Mouse (Mus musculus) right cerebral cortex, postnatal 25 days (tissue): ENCODE results near the gene Vamp4.
"Not testable (repeated sequence)": the region's sequence is repeated elsewhere in the genome, so short reads cannot be mapped to it uniquely, and the experiment has no call there.

Experiments used
- DNase-seq: peaks from one replicate; pipeline ENCODE4 v3.0.0; 2022

Gene Vamp4

GRCm38 (mm10) chr1:162590415-162590997 lies 20.2 kb downstream of the Vamp4 start:
- DNase-seq: no peak

- DNase-seq: no peak
Measured at GRCm38 (mm10) chr1:162597379-162598102, 27.2 kb downstream of the Vamp4 start.

- DNase-seq: no peak
Measured at GRCm38 (mm10) chr1:162599617-162600016, 29.3 kb downstream of the Vamp4 start.

- no peak for DNase-seq
Measured at GRCm38 (mm10) chr1:162601288-162601687, 31.0 kb downstream of the Vamp4 start.

GRCm38 (mm10) chr1:162608127-162608526 lies 37.8 kb downstream of the Vamp4 start:
- no peak for DNase-seq

GRCm38 (mm10) chr1:162609633-162610250 lies 39.4 kb downstream of the Vamp4 start:
- no peak for DNase-seq

GRCm38 (mm10) chr1:162611191-162611590 lies 40.9 kb downstream of the Vamp4 start:
- no peak for DNase-seq

GRCm38 (mm10) chr1:162615511-162615910 lies 45.2 kb downstream of the Vamp4 start:
- DNase-seq: no peak

GRCm38 (mm10) chr1:162620487-162620886 lies 50.2 kb downstream of the Vamp4 start:
- DNase-seq: no peak

GRCm38 (mm10) chr1:162623895-162624294 lies 53.6 kb downstream of the Vamp4 start:
- no peak for DNase-seq

- DNase-seq: no peak
Measured at GRCm38 (mm10) chr1:162625229-162625628, 54.9 kb downstream of the Vamp4 start.

GRCm38 (mm10) chr1:162627821-162628220 lies 57.5 kb downstream of the Vamp4 start:
- not testable (repeated sequence) for DNase-seq

GRCm38 (mm10) chr1:162628326-162628725 lies 58.0 kb downstream of the Vamp4 start:
- not testable (repeated sequence) for DNase-seq

- not testable (repeated sequence) for DNase-seq
Measured at GRCm38 (mm10) chr1:162635291-162635931, 65.1 kb downstream of the Vamp4 start.

GRCm38 (mm10) chr1:162636516-162636915 lies 66.2 kb downstream of the Vamp4 start:
- DNase-seq: no peak

- DNase-seq: no peak
Measured at GRCm38 (mm10) chr1:162638535-162638934, 68.2 kb downstream of the Vamp4 start.

- DNase-seq: no peak
Measured at GRCm38 (mm10) chr1:162639051-162639750, 68.9 kb downstream of the Vamp4 start, which contains the start of gene Myoc. Gene Myoc (plus strand): TSS chr1:162639155.

GRCm38 (mm10) chr1:162639861-162640260 lies 69.5 kb downstream of the Vamp4 start:
- DNase-seq: no peak

- no peak for DNase-seq
Measured at GRCm38 (mm10) chr1:162642591-162642990, 72.3 kb downstream of the Vamp4 start.

GRCm38 (mm10) chr1:162643752-162644151 lies 73.4 kb downstream of the Vamp4 start:
- peak; percentile 57 for DNase-seq

- no peak for DNase-seq
Measured at GRCm38 (mm10) chr1:162646083-162646686, 75.9 kb downstream of the Vamp4 start.

GRCm38 (mm10) chr1:162648416-162648815 lies 78.1 kb downstream of the Vamp4 start:
- no peak for DNase-seq
